Mouse (Mus musculus): Measurements from ENCODE around the gene Notch3.
A peak's percentile ranks its signal among the peaks of the same experiment; 100 is the strongest.

DNA sequence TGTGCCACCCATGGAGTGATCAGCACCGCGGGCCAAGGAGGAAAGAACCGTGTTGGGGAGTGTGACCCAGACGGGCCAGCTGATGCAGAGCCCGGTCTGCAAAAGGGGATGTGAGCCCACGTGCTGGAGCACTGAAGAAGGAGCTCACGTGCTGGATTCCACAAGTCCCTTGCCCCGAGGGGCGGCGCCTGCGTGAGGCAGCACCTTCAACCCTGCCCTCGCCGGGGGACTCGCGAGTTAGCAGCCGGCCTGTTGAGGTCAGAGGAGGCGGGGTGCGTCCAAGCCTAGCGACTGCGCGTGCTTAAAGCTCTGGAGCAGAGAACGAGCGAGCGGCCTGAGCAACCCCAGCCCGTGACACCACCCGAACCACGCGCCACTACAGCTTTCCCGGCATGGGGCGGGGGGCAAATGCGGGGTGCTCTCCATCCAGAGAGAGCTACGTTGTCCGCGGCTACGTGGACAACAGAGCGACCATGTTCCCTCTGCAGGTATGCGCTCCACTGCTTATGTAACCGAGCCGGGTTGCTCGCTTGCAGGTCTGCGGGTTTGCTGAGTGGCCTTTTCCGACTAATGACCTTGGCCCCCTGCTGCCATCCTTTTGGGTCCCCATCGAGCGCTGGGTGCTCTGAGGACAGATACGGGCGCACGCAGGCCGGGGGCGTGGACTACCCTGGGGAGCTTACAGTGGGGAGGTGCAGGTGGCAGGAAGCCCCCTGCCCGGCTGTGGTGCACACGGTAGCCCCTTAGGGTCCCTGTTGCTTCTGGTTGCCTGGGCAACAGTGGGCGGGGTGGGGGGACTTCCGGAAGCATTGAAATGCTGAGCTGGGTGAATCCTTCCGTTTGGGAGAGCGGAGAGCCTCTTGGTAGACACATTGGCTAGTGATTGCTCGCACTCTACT is 52.9 kb downstream of the Notch3 start:
- TF ChIP-seq EP300 (IDR thresholded peaks at IDR 0.05; ENCODE audit: insufficient read depth, low read depth, low read length), result 0 out of 2 replicates have a peak, but pooled peaks have one; percentile 13
- no peak for TF ChIP-seq POLR2A (IDR thresholded peaks at IDR 0.05; ENCODE audit: insufficient read depth, low read length)
